Mouse (Mus musculus): ENCODE results near the gene Thra.

GRCm38 (mm10) chr11:98770096-98770975, 29.9 kb downstream of the Thra start:
- TF ChIP-seq POLR2A (IDR thresholded peaks at IDR 0.05; ENCODE audit: low read depth, low read length) (no peak), CTCF (IDR thresholded peaks at IDR 0.05; ENCODE audit: borderline replicate concordance, insufficient read depth, low read length) (no peak)
